Mouse (Mus musculus) olfactory bulb, adult 2 months (tissue): Measurements from ENCODE around the gene Nol4l. TPM values are rescaled to one million over a fixed set of nuclear protein-coding genes. Genes with fewer than 3 reads are reported as not detected.

Experiments
- H3K27ac ChIP-seq: fragments of 200-500 bp; 2 replicates; pipeline ENCODE4 v1.5.1; 2012; ENCODE audit warnings: low read depth, low read length; ENCODE audit not compliant: insufficient read depth
- H3K4me1 ChIP-seq: fragments of 200-500 bp; 2 replicates; pipeline ENCODE4 v1.6.1; 2012; ENCODE audit warnings: low read length; ENCODE audit not compliant: control insufficient read depth, insufficient read depth
- H3K4me3 ChIP-seq: fragments of 200-500 bp; 2 replicates; pipeline ENCODE4 v1.5.1; 2012; ENCODE audit warnings: mild to moderate bottlenecking, low read depth, low read length, moderate library complexity; ENCODE audit not compliant: insufficient read depth
- CTCF ChIP-seq: fragments of 200-500 bp; IDR thresholded peaks from 2 replicates; pipeline ENCODE4 v1.5.1; 2012; ENCODE audit warnings: low read depth, mild to moderate bottlenecking, low read length, moderate library complexity; ENCODE audit not compliant: insufficient read depth
- POLR2A ChIP-seq: fragments of 200-500 bp; IDR thresholded peaks from 2 replicates; pipeline ENCODE4 v1.6.1; 2012; ENCODE audit warnings: mild to moderate bottlenecking, low read depth, low read length, moderate library complexity; ENCODE audit not compliant: insufficient read depth
- WGBS: fragments of 180-500 bp; shearing (Covaris S2); methylation state at CpG from one replicate; pipeline ENCODE4 v1.1.7; 2018; 5-methylcytosine and 5-hydroxymethylcytosine counted together
- polyA plus RNA-seq: library from polyadenylated mRNA; stranded (reverse); fragments of >200 nt; gene quantifications from 2 replicates; pipeline ENCODE4 v1.2.4, GENCODE M21; 2012; ENCODE audit warnings: low replicate concordance; ENCODE audit not compliant: missing spikeins, insufficient read depth, insufficient read length

Nol4l gene
- polyA plus RNA-seq, 1 experiment: 194 TPM

GRCm38 (mm10) chr2:153445137-153446016 is 84.4 kb downstream of the Nol4l start:
- under 1% methylated on average over 58 of the region's 59 CpGs for WGBS

GRCm38 (mm10) chr2:153444254-153445136 is 85.3 kb downstream of the Nol4l start:
- Histone ChIP-seq H3K27ac (0 out of 2 replicates have a peak overlapping the region, but pooled peaks have one; percentile 52), H3K4me3 (peak overlapping the region; percentile 95), H3K4me1 (peaks cover 29% of the 10 kb centered on the region)
- WGBS: under 1% methylated on average over 33 of the region's 64 CpGs
- no peak for TF ChIP-seq POLR2A
- no peak for TF ChIP-seq CTCF

More at GRCm38 (mm10) chr2:153445137-153446016, 84.4 kb downstream of the Nol4l start:
- peaks cover 26% of the 10 kb centered on the region for H3K4me1 ChIP-seq
- TF ChIP-seq POLR2A (no peak), CTCF (no peak)
- H3K4me3 ChIP-seq: peak overlapping the region; percentile 61
- no peak overlapping the region for H3K27ac ChIP-seq

- 0 out of 2 replicates have a peak overlapping the region, but pooled peaks have one; percentile 52 for H3K27ac ChIP-seq
- 1% methylated on average over 59 of the region's 59 CpGs for WGBS
These were observed 86.1 kb downstream of the Nol4l start for GRCm38 (mm10) chr2:153443434-153444240.

GRCm38 (mm10) chr2:153442720-153443119 is 87.1 kb downstream of the Nol4l start:
- H3K4me1 ChIP-seq: peaks cover 32% of the 10 kb centered on the region
- TF ChIP-seq CTCF: no peak
- TF ChIP-seq POLR2A: no peak
- H3K27ac ChIP-seq: no peak overlapping the region
- H3K4me3 ChIP-seq: peak overlapping the region; percentile 14; the same call in 1 of the 2 replicates
- WGBS: 40% methylated on average over 5 of the region's 5 CpGs

More at GRCm38 (mm10) chr2:153443434-153444240, 86.1 kb downstream of the Nol4l start:
- Histone ChIP-seq H3K4me1 (peaks cover 29% of the 10 kb centered on the region), H3K4me3 (peak overlapping the region; percentile 95)
- TF ChIP-seq CTCF (no peak), POLR2A (no peak)

- H3K27ac ChIP-seq: no peak overlapping the region
- no peak for TF ChIP-seq CTCF
- TF ChIP-seq POLR2A: no peak
- 67% methylated on average over 3 of the region's 3 CpGs for WGBS
- H3K4me3 ChIP-seq: no peak overlapping the region
- peaks cover 47% of the 10 kb centered on the region for H3K4me1 ChIP-seq
These were observed 88.5 kb downstream of the Nol4l start for GRCm38 (mm10) chr2:153441228-153441627.

- H3K4me1 ChIP-seq: peaks cover 50% of the 10 kb centered on the region
- 79% methylated on average over 2 of the region's 2 CpGs for WGBS
These were observed 89.0 kb downstream of the Nol4l start for GRCm38 (mm10) chr2:153440755-153441154.

GRCm38 (mm10) chr2:153437306-153437659 is 92.5 kb downstream of the Nol4l start:
- Histone ChIP-seq H3K4me1 (peaks cover 42% of the 10 kb centered on the region), H3K27ac (no peak overlapping the region), H3K4me3 (no peak overlapping the region)
- 47% methylated on average over 2 of the region's 2 CpGs for WGBS
- TF ChIP-seq CTCF (no peak), POLR2A (no peak)

More at GRCm38 (mm10) chr2:153440755-153441154, 89.0 kb downstream of the Nol4l start:
- Histone ChIP-seq H3K27ac (no peak overlapping the region), H3K4me3 (no peak overlapping the region)
- TF ChIP-seq CTCF: no peak
- no peak for TF ChIP-seq POLR2A

GRCm38 (mm10) chr2:153436641-153437305 is 93.0 kb downstream of the Nol4l start:
- peaks cover 42% of the 10 kb centered on the region for H3K4me1 ChIP-seq
- H3K4me3 ChIP-seq: no peak overlapping the region
- WGBS: 64% methylated on average over 6 of the region's 6 CpGs
- no peak overlapping the region for H3K27ac ChIP-seq
- TF ChIP-seq CTCF: no peak
- no peak for TF ChIP-seq POLR2A
